Mouse (Mus musculus): ENCODE data around the gene Gramd1b. TPM values are rescaled to one million over a fixed set of nuclear protein-coding genes. Genes with fewer than 3 reads are reported as not detected.

Gene Gramd1b
- total RNA-seq, 2 experiments from 2014 or later, result 154 to 171 TPM

DNA sequence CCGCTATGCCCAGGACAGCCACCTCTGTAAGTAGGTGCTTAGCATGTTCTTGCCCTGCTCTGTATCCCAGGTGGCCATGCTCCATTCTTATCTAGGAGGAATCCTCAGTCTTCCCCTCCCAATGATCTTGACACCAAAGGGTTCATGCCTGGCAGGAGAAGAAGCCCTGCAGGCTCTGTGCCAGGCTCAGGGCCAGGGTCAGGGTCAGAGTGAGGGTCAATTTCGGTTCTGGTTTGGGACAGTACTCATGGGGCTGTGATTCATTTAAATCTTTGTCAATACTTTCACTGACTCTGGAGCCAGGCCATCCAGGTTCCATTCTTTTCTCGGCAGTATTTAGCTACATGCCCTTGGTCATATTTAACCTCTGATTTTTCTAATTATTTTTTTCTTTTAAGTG is 253.5 kb downstream of the Gramd1b start:
- no peak for DNase-seq (ENCODE audit: low spot score in 2 of 2)

- no peak for DNase-seq (ENCODE audit: low spot score in 2 of 2)
These were observed 255.3 kb downstream of the Gramd1b start for GRCm38 (mm10) chr9:40275904-40276303.

- no peak for DNase-seq (ENCODE audit: low spot score in 2 of 2)
These were observed 258.4 kb downstream of the Gramd1b start for GRCm38 (mm10) chr9:40272822-40273221.

DNA sequence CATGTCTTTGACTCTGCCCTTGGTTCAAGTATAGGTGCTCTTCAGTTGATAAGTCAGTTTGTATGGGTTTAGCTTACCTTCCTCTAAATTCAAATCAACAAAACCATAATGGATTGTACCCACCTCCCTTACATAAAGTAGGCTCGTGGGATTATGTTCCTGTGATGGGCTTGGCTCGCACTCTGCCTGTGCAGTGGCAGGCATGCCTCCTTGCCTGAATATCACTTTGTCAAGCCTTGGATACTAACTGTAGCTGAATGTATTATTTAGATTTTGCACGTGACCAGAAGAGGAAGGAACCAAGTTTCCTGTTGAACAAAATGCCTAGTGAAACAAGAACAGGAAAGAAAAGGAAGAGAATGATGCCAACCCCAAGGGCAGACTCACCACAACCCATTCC is 260.1 kb downstream of the Gramd1b start:
- no peak for DNase-seq (ENCODE audit: low spot score in 2 of 2)

GRCm38 (mm10) chr9:40269880-40270279 is 261.3 kb downstream of the Gramd1b start:
- no peak for DNase-seq (ENCODE audit: low spot score in 2 of 2)

DNA sequence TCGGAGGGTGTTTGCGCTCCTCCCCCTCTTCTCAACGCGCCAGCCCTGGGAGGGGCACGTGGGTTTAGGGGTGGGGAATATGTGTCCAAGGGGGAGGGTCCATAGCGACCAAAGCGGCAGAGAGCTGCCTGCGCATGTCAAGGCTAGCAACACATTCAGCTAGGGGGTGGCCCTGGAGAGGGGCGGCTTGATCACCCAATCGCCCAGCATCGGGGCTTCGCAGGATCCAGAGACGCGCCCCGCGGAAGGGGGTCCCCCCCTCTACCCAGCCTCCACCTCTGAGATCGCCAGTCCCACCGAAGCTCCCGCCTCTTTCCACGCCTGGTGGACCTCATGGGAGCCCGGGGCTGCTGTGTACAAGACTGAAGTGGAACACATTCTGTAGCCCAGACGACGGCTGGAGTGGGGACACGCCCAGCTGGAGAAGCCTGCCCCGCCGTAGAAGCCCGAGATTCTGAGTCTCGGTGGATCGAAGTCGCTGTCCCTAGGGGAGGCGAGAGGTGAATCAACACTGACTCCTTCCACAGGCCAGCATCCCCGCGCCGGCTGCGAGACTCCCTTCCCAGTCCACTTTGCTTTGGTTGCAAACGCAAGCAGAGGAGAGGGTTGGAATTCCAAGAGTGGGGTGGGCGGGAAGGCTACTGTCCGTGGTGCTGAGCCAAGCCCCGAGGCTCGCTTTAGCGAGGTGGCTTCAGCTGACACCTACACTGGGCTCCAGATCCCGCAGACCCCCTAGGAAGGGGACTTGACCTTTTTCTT is 261.9 kb downstream of the Gramd1b start, which contains the start of gene Scn3b:
TSS of gene Scn3b (plus strand) at position 115 of the 759 bp plus-strand sequence.
- peak; percentile 68 to 80 for DNase-seq (ENCODE audit: low spot score in 2 of 2)

DNA sequence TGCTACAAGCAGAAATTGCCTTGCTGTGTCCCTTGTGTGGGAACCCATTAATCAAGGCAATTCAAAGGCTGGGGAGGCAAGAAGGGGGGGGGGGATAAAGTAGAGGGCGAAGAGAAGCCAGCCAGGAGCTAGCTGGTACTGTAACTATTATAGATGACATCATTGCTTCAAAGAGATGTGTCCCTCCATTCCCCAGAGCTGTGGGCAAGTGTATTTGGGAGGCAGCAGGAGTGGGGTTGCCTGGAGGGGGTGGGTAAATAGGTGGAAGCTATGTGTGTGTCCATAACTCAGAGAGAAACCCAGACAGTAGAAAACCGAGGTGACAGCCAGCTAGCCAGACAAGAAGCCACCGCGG is 262.5 kb downstream of the Gramd1b start:
- no peak for DNase-seq (ENCODE audit: low spot score in 2 of 2)

DNA sequence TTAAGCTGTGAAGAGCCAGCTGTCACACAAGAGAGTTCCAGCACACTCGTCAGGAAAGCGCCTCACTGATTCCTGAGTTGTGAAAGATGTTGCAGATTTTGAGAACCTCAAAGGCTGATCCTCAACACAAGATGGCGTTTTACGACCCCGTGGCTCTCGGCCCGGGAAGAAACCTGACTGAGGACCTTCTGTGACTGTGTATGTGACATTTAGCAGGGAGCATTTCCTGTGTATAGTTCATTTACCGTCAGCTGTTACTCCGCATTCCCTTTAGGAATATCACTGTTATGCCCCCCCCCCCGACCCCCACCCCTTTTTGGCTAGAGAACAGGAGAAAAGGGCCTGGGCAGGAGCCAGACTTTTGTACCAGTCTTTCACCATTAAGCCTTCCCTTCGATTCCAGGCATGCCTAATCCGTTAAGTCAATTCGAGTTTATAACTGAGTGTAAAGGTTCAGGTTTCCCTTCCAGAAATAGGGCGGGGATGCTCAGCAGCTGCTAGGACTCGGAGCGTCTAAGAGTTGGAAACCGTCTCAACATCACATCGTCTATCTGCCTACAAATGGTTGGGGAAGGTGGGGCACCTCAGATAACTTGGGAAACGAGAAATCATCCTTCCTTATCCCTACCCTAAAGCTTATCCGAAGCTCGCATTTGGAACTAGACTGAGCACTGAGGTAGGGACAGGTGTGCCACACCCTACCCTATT is 263.0 kb downstream of the Gramd1b start:
- DNase-seq (ENCODE audit: low spot score in 2 of 2), result no peak

DNA sequence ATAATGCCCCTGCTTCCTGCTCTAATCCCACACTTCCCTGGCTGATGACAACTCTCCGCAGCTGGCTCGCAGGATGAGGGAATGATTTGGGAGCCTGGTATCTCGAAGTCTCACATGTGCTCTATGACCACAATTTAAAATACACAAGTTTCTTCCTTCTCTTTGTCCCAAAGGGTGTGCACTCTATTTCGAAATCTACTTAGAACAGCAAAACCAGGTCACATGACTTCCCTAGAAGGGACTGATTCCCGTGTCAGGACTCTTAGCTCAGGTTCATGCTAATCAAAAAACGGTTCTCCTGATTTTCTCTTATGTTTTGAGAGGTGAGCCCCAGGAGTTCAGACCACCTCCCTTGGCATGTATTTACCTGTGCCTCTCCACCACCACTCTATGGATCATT is 267.3 kb downstream of the Gramd1b start:
- no peak for DNase-seq (ENCODE audit: low spot score in 2 of 2)

DNA sequence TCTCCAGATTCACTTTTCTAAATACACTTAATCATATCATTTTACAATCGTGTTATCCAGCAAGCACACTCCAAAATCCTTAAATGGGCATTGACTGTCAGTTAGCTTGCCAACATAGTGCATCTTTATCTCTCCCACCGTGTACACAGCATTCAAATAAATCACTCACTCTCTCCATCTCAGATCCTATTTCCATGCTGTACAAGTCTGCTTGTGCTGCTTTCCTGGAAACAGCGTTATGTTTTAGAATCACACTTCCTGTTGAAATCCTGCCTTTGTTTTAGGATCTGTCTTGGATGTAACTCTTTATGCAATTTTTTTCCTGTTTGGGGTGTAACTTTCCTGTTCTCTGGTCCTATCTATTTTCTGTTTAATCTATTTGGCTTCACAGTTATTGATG is 278.7 kb downstream of the Gramd1b start:
- DNase-seq (ENCODE audit: low spot score in 2 of 2), result no peak

DNA sequence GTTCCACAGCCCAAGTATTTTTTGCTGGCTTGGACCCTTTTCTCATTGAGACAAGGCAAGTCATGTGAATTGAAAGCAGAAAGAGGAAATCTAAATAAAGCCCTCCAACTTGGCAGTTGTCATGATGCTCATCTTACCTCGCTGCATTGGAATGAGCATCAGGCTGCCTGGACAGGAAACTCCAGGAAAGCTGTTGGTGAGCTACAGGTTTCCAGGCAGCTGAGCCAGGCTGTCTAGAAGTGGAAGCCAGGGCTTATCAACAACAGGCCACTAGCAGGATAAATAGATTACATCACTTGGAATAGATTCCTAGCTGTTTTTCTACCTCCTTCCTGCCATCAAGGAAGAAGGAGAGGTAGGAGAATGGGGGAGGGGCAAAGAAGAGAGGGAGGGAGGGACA is 282.1 kb downstream of the Gramd1b start:
- DNase-seq (ENCODE audit: low spot score in 2 of 2), result no peak

DNA sequence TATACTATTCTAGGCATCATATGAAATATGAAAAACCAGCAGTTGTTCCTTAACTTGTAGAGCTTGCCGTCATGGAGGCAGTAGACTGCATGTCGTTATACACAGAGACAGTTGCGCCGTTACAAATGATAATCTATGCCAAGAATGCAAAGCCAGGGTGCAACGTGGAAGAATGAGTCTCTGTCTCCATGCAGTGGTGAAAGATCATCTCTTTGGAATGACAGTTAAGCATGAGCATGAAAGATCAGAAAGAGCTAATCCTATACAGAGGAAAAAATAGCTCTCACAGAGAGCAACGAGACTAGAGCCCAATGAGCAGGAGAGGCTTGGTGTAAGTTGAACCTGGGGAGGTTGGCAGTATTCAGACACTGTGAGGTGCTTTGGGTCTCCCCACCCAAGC is 284.5 kb downstream of the Gramd1b start:
- no peak for DNase-seq (ENCODE audit: low spot score in 2 of 2)

DNA sequence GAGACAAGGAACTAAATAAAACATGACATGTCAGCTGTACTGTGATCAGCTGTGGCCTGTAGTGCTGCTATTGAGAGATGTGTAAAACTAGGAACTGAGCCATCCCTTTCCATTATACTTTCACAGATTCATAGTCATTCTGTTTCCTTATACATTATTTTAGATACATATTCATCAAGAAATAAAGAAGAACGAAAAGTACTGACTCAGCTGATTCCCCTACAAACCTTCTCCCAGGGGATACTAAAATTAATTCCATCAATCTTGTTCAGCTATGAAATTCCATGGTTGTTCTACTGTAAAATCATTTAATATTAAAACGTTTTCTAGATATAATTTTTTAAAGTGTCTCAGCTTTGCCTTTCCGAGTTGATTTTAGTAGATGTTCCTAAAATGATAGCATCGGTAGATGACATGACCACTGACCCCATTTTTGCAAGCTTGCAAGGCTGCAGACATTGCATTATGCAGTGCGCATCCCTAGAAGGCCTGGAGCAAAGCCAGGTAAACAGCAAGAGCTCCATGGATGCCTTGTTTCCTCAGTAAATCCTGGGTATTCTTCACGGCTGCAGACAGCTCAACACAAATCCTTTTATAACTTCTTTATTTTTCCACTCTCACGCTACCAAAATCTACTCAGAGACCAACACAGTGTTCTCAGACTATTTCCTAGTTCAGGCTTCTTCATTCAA is 285.1 kb downstream of the Gramd1b start:
- DNase-seq (ENCODE audit: low spot score in 2 of 2), result no peak

- no peak for DNase-seq (ENCODE audit: low spot score in 2 of 2)
These were observed 285.7 kb downstream of the Gramd1b start for GRCm38 (mm10) chr9:40245466-40245865.

Other genes starting within 250 kb of the Gramd1b start
- gene Gm21915, start 139.2 kb upstream of the Gramd1b start, total RNA-seq (2021), result not detected
- 10 to 100 TPM; 28.1 to 30.0 TPM for gene Clmp, start 154.6 kb upstream of the Gramd1b start, total RNA-seq (2021)